Mouse (Mus musculus) megakaryocyte-erythroid progenitor cell, adult 5 weeks (primary cell): ENCODE results near the gene Gm6401. TPM values are rescaled to one million over a fixed set of nuclear protein-coding genes. Genes with fewer than 3 reads are reported as not detected.

ENCODE experiments used
- polyA plus RNA-seq: library from polyadenylated mRNA; stranded (reverse); fragments of >175 nt; gene quantifications from 2 replicates; pipeline ENCODE4 v1.2.3, GENCODE M21; 2012

Gene Gm6401
- not detected in 2 replicates for polyA plus RNA-seq

DNA sequence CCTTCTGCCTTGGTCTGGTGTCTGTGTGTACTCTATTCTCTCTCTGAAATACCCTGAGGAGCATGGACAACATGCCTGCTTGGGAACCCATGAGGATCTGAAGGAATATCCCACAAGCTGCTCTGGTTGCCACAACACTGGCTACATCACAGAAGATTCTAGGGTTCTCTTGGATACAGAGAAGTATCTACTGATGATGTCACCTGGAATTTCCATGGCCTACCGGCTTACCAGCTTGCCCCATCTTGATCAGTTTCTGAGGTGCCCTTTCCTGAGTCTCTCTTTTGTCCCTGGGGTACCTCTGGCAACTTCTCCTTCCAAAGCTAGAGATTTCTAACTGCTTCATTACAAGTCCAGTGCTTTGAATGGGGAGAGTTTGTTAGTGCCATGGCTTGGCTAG lies at the start of gene Gm6401:
TSS of gene Gm6401 (minus strand) at position 101 of the 400 bp plus-strand sequence.

DNA sequence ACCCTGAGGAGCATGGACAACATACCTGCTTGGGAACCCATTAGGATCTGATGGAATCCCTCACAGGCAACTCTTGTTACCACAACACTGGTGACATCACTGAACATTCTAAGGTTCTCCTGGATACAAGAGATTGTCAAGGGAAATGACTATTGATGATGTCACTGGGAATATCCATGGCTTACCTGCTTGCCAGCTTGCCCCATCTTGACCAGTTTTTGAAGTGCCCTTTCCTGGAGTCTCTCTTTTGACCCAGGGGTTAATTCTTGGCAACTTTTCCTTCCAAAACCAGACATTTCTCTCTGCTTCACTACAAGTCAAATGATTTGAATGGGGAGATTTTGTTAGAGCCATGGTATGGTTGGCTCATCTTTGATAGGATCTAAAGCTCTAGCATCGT lies 15.5 kb upstream of the Gm6401 start, which contains the start of gene Gm3543:
TSS of gene Gm3543 (minus strand) at position 101 of the 400 bp plus-strand sequence.

DNA sequence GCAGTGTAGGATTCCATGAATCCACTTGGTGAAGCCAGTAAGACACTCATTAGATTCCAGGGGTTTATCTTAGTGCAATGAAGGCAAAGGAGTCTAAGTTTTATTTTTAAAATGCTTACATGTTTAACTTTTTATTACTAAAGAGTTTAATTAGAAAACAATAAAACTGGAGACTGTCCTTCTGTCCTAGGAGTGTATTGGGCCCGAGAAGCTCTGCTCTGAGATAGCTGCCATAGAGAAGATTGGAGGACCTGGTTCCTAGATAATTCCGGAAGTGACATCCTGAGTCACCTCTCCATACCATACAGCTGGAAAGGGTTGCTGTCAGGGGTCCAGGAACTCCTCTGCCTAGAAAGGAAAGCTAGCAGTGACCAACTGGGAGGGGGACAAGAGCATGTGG lies 24.0 kb downstream of the Gm6401 start, which contains the start of gene 1700024B05Rik:
TSS of gene 1700024B05Rik (plus strand) at position 301 of the 400 bp plus-strand sequence.

DNA sequence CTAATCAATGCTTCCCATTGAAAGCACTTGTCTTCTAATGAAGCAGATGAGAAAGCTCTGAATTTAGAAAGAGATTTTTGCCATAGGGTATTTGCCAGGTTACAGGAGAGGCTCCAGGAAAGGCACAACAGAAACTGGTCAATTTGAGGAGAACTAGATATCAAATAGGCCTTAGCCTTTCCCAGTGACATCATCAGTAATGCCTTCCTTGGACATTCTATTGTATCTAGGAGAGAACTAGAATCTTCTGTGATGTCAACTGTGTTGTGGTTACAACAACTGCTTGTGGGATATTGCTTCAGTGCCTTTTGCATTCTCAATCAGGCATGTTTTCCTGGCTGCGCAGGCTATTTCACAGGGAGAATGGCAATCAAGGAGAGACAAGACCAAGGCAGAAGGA lies 43.1 kb downstream of the Gm6401 start, which contains the start of gene 1700049E17Rik1:
TSS of gene 1700049E17Rik1 (plus strand) at position 301 of the 400 bp plus-strand sequence.

Other genes starting within 250 kb of the Gm6401 start
- not detected in 2 replicates for gene Gm7929, start 217.3 kb downstream of the Gm6401 start, polyA plus RNA-seq
- gene Gm47189, start 195.5 kb downstream of the Gm6401 start, polyA plus RNA-seq = not detected in 2 replicates
- gene Gm7980, start 60.6 kb downstream of the Gm6401 start, polyA plus RNA-seq = not detected in 2 replicates
- gene 1700049E17Rik1, start 43.0 kb downstream of the Gm6401 start, polyA plus RNA-seq = not detected in 2 replicates
- not detected in 2 replicates for gene 1700024B05Rik, start 23.9 kb downstream of the Gm6401 start, polyA plus RNA-seq
- gene Gm3543, start 15.4 kb upstream of the Gm6401 start, polyA plus RNA-seq = not detected in 2 replicates
- not detected in 2 replicates for gene Gm7951, start 149.4 kb upstream of the Gm6401 start, polyA plus RNA-seq
- not detected in 2 replicates for gene Gm17027, start 194.7 kb upstream of the Gm6401 start, polyA plus RNA-seq
- not detected in 2 replicates for gene Gm3573, start 222.9 kb upstream of the Gm6401 start, polyA plus RNA-seq